ENCODE assay signal across 11 mouse cellular contexts in the genomic region with DNA sequence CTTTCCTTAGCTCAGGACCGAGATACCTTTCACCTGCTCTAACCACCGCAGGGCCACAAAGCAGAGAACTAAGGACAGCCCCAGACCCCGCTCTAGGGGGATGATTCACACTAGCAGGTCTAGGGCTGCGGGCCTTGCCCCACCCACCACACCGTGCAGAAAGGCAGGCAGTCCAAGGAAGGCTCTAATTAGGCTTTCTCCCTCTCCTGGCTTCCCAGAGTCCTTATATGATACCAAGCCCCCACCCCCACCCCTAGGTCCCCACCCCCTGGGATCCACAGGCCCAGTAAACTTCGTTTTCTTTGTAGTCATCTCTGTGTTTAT. TPM values are rescaled to one million over a fixed set of nuclear protein-coding genes. Genes with fewer than 3 reads are reported as not detected.
DNase-seq lines count a peak whose midpoint lies in the region; ATAC-seq and TF ChIP-seq lines count a peak whose summit lies in the region.
"Had no signal": no experiment of that assay in that cellular context is flagged by ENCODE, and none has a peak within 500 bp of the region (broad histone marks: within the 10 kb centered on the region; RNA-seq: fewer than 3 reads in every experiment).

No protein-coding gene starts in this region.

- H3K27me3 ChIP-seq in heart, embryonic 12.5 days (replicated peaks) = no peaks in the 10 kb centered on the region
- H3K27me3 ChIP-seq in stomach, embryonic 14.5 days (ENCODE audit: control insufficient read depth, insufficient read depth, low read length) = no peaks in the 10 kb centered on the region
- H3K27me3 ChIP-seq in stomach, postnatal 0 days (ENCODE audit: control insufficient read depth, insufficient read depth, low read length) = no peaks in the 10 kb centered on the region
- H3K27me3 ChIP-seq in intestine, embryonic 15.5 days (replicated peaks) = no peaks in the 10 kb centered on the region
- no peaks in the 10 kb centered on the region for H3K27me3 ChIP-seq in stomach, embryonic 16.5 days (ENCODE audit: control insufficient read depth, insufficient read depth, low read length)
- no peaks in the 10 kb centered on the region for H3K27me3 ChIP-seq in liver, embryonic 12.5 days (replicated peaks)
- H3K27me3 ChIP-seq: liver, embryonic 15.5 days had no signal

- H3K9ac ChIP-seq in heart, embryonic 12.5 days = no peak overlapping the region
- no peak overlapping the region for H3K9ac ChIP-seq in stomach, embryonic 14.5 days (replicated peaks; ENCODE audit: low read depth, low read length)
- no peak overlapping the region for H3K9ac ChIP-seq in stomach, postnatal 0 days (ENCODE audit: low read length)
- H3K9ac ChIP-seq in intestine, embryonic 15.5 days = no peak overlapping the region
- no peak overlapping the region for H3K9ac ChIP-seq in stomach, embryonic 16.5 days (ENCODE audit: low read length)
- no peak overlapping the region for H3K9ac ChIP-seq in liver, embryonic 12.5 days
- H3K9ac ChIP-seq: liver, embryonic 15.5 days had no signal

- H3K36me3 ChIP-seq in heart, embryonic 12.5 days = no peaks in the 10 kb centered on the region
- H3K36me3 ChIP-seq in stomach, embryonic 14.5 days (ENCODE audit: control insufficient read depth, insufficient read depth, low read length) = no peaks in the 10 kb centered on the region
- no peaks in the 10 kb centered on the region for H3K36me3 ChIP-seq in stomach, postnatal 0 days (ENCODE audit: control insufficient read depth, insufficient read depth, low read length)
- no peaks in the 10 kb centered on the region for H3K36me3 ChIP-seq in intestine, embryonic 15.5 days
- no peaks in the 10 kb centered on the region for H3K36me3 ChIP-seq in stomach, embryonic 16.5 days (ENCODE audit: control insufficient read depth, insufficient read depth, low read length)
- H3K36me3 ChIP-seq in liver, embryonic 12.5 days = no peaks in the 10 kb centered on the region
- H3K36me3 ChIP-seq: liver, embryonic 15.5 days had no signal

- H3K27ac ChIP-seq in heart, embryonic 12.5 days (ENCODE audit: poor library complexity, severe bottlenecking) = no peak overlapping the region
- H3K27ac ChIP-seq in stomach, embryonic 14.5 days (ENCODE audit: low read length) = no peak overlapping the region
- H3K27ac ChIP-seq in stomach, postnatal 0 days (replicated peaks) = no peak overlapping the region
- H3K27ac ChIP-seq in intestine, embryonic 15.5 days = no peak overlapping the region
- H3K27ac ChIP-seq in stomach, embryonic 16.5 days (ENCODE audit: low read length) = no peak overlapping the region; the same call in 1 of the 2 replicates
- H3K27ac ChIP-seq in liver, embryonic 12.5 days = no peak overlapping the region
- H3K27ac ChIP-seq: liver, embryonic 15.5 days had no signal

- peak overlapping the region; percentile 18; the same call in 1 of the 2 replicates for H3K4me2 ChIP-seq in heart, embryonic 12.5 days
- no peak overlapping the region for H3K4me2 ChIP-seq in stomach, embryonic 14.5 days (replicated peaks; ENCODE audit: low read depth, low read length)
- no peak overlapping the region for H3K4me2 ChIP-seq in stomach, postnatal 0 days (replicated peaks; ENCODE audit: low read depth)
- no peak overlapping the region for H3K4me2 ChIP-seq in intestine, embryonic 15.5 days (replicated peaks)
- no peak overlapping the region for H3K4me2 ChIP-seq in stomach, embryonic 16.5 days (ENCODE audit: low read depth, low read length)
- H3K4me2 ChIP-seq in liver, embryonic 12.5 days = no peak overlapping the region
- H3K4me2 ChIP-seq: liver, embryonic 15.5 days had no signal

- intact Hi-C loops in heart, postnatal 10 days (cut with DNase I) = no loop called here

- H3K9me3 ChIP-seq in heart, embryonic 12.5 days (replicated peaks) = no peaks in the 10 kb centered on the region
- no peaks in the 10 kb centered on the region for H3K9me3 ChIP-seq in stomach, embryonic 14.5 days (ENCODE audit: control insufficient read depth, low read depth, low read length)
- no peaks in the 10 kb centered on the region for H3K9me3 ChIP-seq in stomach, postnatal 0 days (ENCODE audit: control insufficient read depth, low read length)
- H3K9me3 ChIP-seq in intestine, embryonic 15.5 days = no peaks in the 10 kb centered on the region
- no peaks in the 10 kb centered on the region for H3K9me3 ChIP-seq in stomach, embryonic 16.5 days (replicated peaks; ENCODE audit: control insufficient read depth, low read length)
- H3K9me3 ChIP-seq in liver, embryonic 12.5 days (replicated peaks) = no peaks in the 10 kb centered on the region
- H3K9me3 ChIP-seq: liver, embryonic 15.5 days had no signal

- no peak for TF ChIP-seq CTCF in stomach, postnatal 0 days (IDR thresholded peaks at IDR 0.05; ENCODE audit: low read depth)

- 41% methylated on average over 6 of the region's 6 CpGs for WGBS in heart, embryonic 12.5 days
- 51% methylated on average over 6 of the region's 6 CpGs for WGBS in stomach, embryonic 14.5 days
- WGBS in stomach, postnatal 0 days = 45% methylated on average over 6 of the region's 6 CpGs
- WGBS in intestine, embryonic 15.5 days = 50% methylated on average over 6 of the region's 6 CpGs
- 52% methylated on average over 6 of the region's 6 CpGs for WGBS in stomach, embryonic 16.5 days
- WGBS in liver, embryonic 12.5 days (ENCODE audit: insufficient replicate concordance) = 36% methylated on average over 6 of the region's 6 CpGs

- H3K4me1 ChIP-seq in heart, embryonic 12.5 days (replicated peaks) = peaks cover 16% of the 10 kb centered on the region
- peaks cover 3% of the 10 kb centered on the region; the same call in 1 of the 2 replicates for H3K4me1 ChIP-seq in stomach, embryonic 14.5 days (ENCODE audit: control insufficient read depth, insufficient read depth, low read length)
- H3K4me1 ChIP-seq in stomach, postnatal 0 days (replicated peaks; ENCODE audit: control insufficient read depth, insufficient read depth) = no peaks in the 10 kb centered on the region
- 0 out of 2 replicates have a peak, but pooled peaks cover 6% of the 10 kb centered on the region for H3K4me1 ChIP-seq in intestine, embryonic 15.5 days (replicated peaks)
- peaks cover 6% of the 10 kb centered on the region for H3K4me1 ChIP-seq in stomach, embryonic 16.5 days (ENCODE audit: control insufficient read depth, insufficient read depth, low read length)
- 0 out of 2 replicates have a peak, but pooled peaks cover 4% of the 10 kb centered on the region for H3K4me1 ChIP-seq in liver, embryonic 12.5 days
- H3K4me1 ChIP-seq: liver, embryonic 15.5 days had no signal

- no peak for DNase-seq in heart, postnatal 10 days
- no peak for DNase-seq in stomach, postnatal 0 days (ENCODE audit: low spot score)
- DNase-seq: B cell, adult 2 months; heart, adult 18-20 months had no signal

- no peak overlapping the region for H3K4me3 ChIP-seq in heart, embryonic 12.5 days
- no peak overlapping the region for H3K4me3 ChIP-seq in stomach, embryonic 14.5 days (ENCODE audit: low read depth, low read length)
- H3K4me3 ChIP-seq in stomach, postnatal 0 days (ENCODE audit: low read depth, low read length) = no peak overlapping the region
- H3K4me3 ChIP-seq in intestine, embryonic 15.5 days (replicated peaks) = no peak overlapping the region
- no peak overlapping the region for H3K4me3 ChIP-seq in stomach, embryonic 16.5 days (replicated peaks; ENCODE audit: low read length)
- no peak overlapping the region for H3K4me3 ChIP-seq in liver, embryonic 12.5 days
- H3K4me3 ChIP-seq: liver, embryonic 15.5 days had no signal

- TF ChIP-seq EP300 in stomach, postnatal 0 days (optimal IDR thresholded peaks at IDR 0.05) = no peak

- ATAC-seq in heart, embryonic 12.5 days (ENCODE audit: insufficient number of reproducible peaks, low FRiP score) = 0 out of 2 replicates have a peak, but pooled peaks have one; percentile 45
- 0 out of 2 replicates have a peak, but pooled peaks have one; percentile 23 for ATAC-seq in stomach, embryonic 14.5 days (ENCODE audit: insufficient number of reproducible peaks, insufficient read depth, low FRiP score, low read depth)
- ATAC-seq in stomach, postnatal 0 days (ENCODE audit: low FRiP score, low TSS enrichment) = no peak
- ATAC-seq in intestine, embryonic 15.5 days = 0 out of 2 replicates have a peak, but pooled peaks have one; percentile 47
- 0 out of 2 replicates have a peak, but pooled peaks have one; percentile 43 for ATAC-seq in stomach, embryonic 16.5 days (ENCODE audit: insufficient read depth, low FRiP score)
- ATAC-seq in inflammation-experienced regulatory T-cells, adult 6 months = no peak
- ATAC-seq in liver, embryonic 12.5 days = no peak

RNA-seq across cellular contexts. Expression of a gene that starts 48.4 kb away (rescaled TPM):
- polyA plus RNA-seq in heart, embryonic 12.5 days (2016; fragmentation: Nextera tagmentation; extraction: Ambion mirVana) = 1.0 and 1.2 TPM in 2 replicates
- under 1 TPM; 0.74 to 0.89 TPM for total RNA-seq in heart, postnatal 10 days (2021)
- 10.8 and 11.6 TPM in 2 replicates for polyA plus RNA-seq in stomach, embryonic 14.5 days (2014; fragmentation: Nextera tagmentation; extraction: Ambion mirVana)
- polyA plus RNA-seq in stomach, postnatal 0 days (2015; fragmentation: Nextera tagmentation; extraction: Ambion mirVana) = 2.8 TPM in 2 replicates
- 6.6 and 8.2 TPM in 2 replicates for polyA plus RNA-seq in intestine, embryonic 15.5 days (2015; fragmentation: Nextera tagmentation; extraction: Ambion mirVana)
- 4.8 and 5.9 TPM in 2 replicates for polyA plus RNA-seq in stomach, embryonic 16.5 days (2015; fragmentation: Nextera tagmentation; extraction: Ambion mirVana)
- 1 to 10 TPM; 2.5 to 3.1 (median 2.6) TPM for polyA plus RNA-seq in inflammation-experienced regulatory T-cells, adult 6 months (2017; shearing (Covaris generic))
- polyA plus RNA-seq in liver, embryonic 12.5 days (2016; fragmentation: Nextera tagmentation; extraction: Ambion mirVana) = 0.20 and 0.21 TPM in 2 replicates

Comparison
In these comparisons a context has a peak if more than half of its experiments do, and no peak if none do; other contexts are left out.
1. ATAC-seq: peak in heart, embryonic 12.5 days (single experiment), stomach, embryonic 14.5 days (single experiment), intestine, embryonic 15.5 days (single experiment) and stomach, embryonic 16.5 days (single experiment); none in stomach, postnatal 0 days (single experiment), inflammation-experienced regulatory T-cells, adult 6 months (single experiment) and liver, embryonic 12.5 days (single experiment).